Mouse (Mus musculus) stomach, embryonic 15.5 days (tissue): ENCODE measurements around the gene Arhgap18. TPM values are rescaled to one million over a fixed set of nuclear protein-coding genes. Genes with fewer than 3 reads are reported as not detected.

Source experiments
- ATAC-seq: fragments of 200-750 bp; cut with Nextera tagmentation; 2 replicates; pipeline ENCODE4 v1.8.0; 2017; ENCODE audit warnings: low read depth, moderate number of reproducible peaks, moderate TSS enrichment; ENCODE audit not compliant: insufficient read depth, low FRiP score
- H3K27ac ChIP-seq: fragments of 300-500 bp; sonication (generic); 2 replicates; pipeline ENCODE4 v1.5.1; 2015; ENCODE audit warnings: mild to moderate bottlenecking, inconsistent platforms
- H3K27me3 ChIP-seq: fragments of 300-500 bp; sonication (generic); replicated peaks from 2 replicates; pipeline ENCODE4 v1.6.1; 2015; ENCODE audit warnings: inconsistent platforms
- H3K36me3 ChIP-seq: fragments of 300-500 bp; sonication (generic); 2 replicates; pipeline ENCODE4 v1.6.1; 2015; ENCODE audit warnings: inconsistent platforms
- H3K4me1 ChIP-seq: fragments of 300-500 bp; sonication (generic); 2 replicates; pipeline ENCODE4 v1.6.1; 2015; ENCODE audit warnings: inconsistent platforms
- H3K4me2 ChIP-seq: fragments of 300-500 bp; sonication (generic); 2 replicates; pipeline ENCODE4 v1.6.1; 2015; ENCODE audit warnings: mild to moderate bottlenecking, inconsistent platforms
- H3K4me3 ChIP-seq: fragments of 300-500 bp; sonication (generic); replicated peaks from 2 replicates; pipeline ENCODE4 v1.5.1; 2015; ENCODE audit warnings: inconsistent platforms
- H3K9ac ChIP-seq: fragments of 300-500 bp; sonication (generic); 2 replicates; pipeline ENCODE4 v1.6.1; 2015; ENCODE audit warnings: inconsistent platforms
- H3K9me3 ChIP-seq: fragments of 300-500 bp; sonication (generic); 2 replicates; pipeline ENCODE4 v1.6.1; 2016; ENCODE audit warnings: inconsistent platforms
- WGBS: fragments of 180-500 bp; shearing (Covaris S2); methylation state at CpG from one replicate; pipeline ENCODE4 v1.1.7; 2015; 5-methylcytosine and 5-hydroxymethylcytosine counted together
- polyA plus RNA-seq: library from polyadenylated mRNA; unstranded; fragments of >200 nt; fragmentation: Nextera tagmentation; extraction: Ambion mirVana; gene quantifications from 2 replicates; pipeline ENCODE4 v1.2.1, GENCODE M21; 2015

The Arhgap18 gene
- polyA plus RNA-seq, 1 experiment from 2014 or later: 35.6 TPM

GRCm38 (mm10) chr10:26761991-26762903 is 9.0 kb downstream of the Arhgap18 start:
- no peaks in the 10 kb centered on the region for H3K9me3 ChIP-seq
- ATAC-seq: no peak
- no peak overlapping the region for H3K4me3 ChIP-seq
- no peaks in the 10 kb centered on the region for H3K27me3 ChIP-seq
- no peak overlapping the region for H3K9ac ChIP-seq
- WGBS: 52% methylated on average over 9 of the region's 9 CpGs
- H3K4me2 ChIP-seq: no peak overlapping the region
- H3K36me3 ChIP-seq: no peaks in the 10 kb centered on the region
- no peak overlapping the region for H3K27ac ChIP-seq
- H3K4me1 ChIP-seq: no peaks in the 10 kb centered on the region

DNA sequence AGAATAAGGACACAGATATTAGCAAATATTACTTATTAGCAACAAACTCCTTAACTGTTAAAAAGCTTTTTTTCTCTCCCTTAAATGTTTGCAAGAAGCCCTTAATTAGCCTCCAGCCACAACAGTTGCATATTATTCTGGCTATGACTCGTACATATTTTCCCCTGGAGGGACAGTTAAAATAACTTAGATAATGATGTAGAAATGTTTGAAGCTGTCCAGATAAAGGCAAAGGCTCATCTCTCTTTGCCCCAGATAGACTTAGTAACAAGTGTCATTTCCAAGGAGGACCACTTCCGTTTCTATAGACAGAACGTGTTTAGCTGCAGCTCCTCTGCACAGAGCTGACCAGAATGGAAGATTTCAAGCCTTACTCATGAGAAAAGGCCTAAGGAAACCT is 14.0 kb downstream of the Arhgap18 start:
- H3K9ac ChIP-seq: no peak overlapping the region
- no peak overlapping the region for H3K4me2 ChIP-seq
- H3K4me1 ChIP-seq: peaks cover 2% of the 10 kb centered on the region; the same call in 1 of the 2 replicates
- no peaks in the 10 kb centered on the region for H3K9me3 ChIP-seq
- no peak overlapping the region for H3K4me3 ChIP-seq
- 77% methylated on average over 3 of the region's 3 CpGs for WGBS
- no peak overlapping the region for H3K27ac ChIP-seq
- no peaks in the 10 kb centered on the region for H3K36me3 ChIP-seq
- H3K27me3 ChIP-seq: no peaks in the 10 kb centered on the region
- ATAC-seq: no peak

DNA sequence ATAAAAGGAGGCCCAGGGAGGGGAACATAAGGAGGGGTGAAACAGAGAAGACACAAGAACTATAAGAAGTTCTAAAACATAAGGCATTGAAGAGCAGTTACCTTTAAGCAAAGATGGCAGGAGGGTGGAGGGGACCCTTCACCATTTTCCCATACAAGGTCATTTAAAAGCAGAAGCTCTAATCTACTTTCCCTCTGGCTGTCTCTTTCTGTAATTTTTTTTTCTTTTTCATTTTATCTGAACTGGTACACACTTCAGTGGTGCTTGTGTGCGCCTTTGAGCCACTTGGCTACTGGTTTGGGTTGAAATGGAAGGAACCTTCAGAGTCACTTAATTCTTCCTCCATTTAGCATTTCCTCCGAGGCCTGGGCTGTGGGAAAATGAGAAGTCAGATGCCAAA is 15.7 kb downstream of the Arhgap18 start:
- Histone ChIP-seq H3K4me3 (no peak overlapping the region), H3K9me3 (no peaks in the 10 kb centered on the region), H3K27me3 (no peaks in the 10 kb centered on the region), H3K4me1 (peaks cover 5% of the 10 kb centered on the region; the same call in 1 of the 2 replicates), H3K9ac (no peak overlapping the region), H3K27ac (no peak overlapping the region), H3K4me2 (no peak overlapping the region), H3K36me3 (no peaks in the 10 kb centered on the region)
- WGBS: 74% methylated on average over 2 of the region's 2 CpGs
- ATAC-seq: no peak

DNA sequence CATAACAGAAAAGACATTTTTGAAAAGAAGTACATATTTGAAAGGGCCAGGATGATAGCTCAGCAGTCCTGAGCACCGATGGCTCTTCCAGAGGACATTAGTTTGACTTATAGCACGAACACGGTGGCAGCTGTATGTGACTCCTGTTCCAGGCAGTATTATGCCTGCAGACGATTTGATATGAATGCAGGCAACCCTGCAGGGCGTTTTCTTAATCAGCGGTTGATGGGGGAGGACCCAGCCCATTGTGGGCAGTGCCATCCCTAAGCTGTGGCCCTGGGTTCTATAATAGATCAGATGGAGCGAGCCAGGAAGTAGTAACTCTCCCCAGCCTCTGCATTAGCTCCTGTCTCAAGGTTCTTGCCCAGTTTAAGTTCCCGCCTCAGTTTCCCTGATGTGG is 16.8 kb downstream of the Arhgap18 start:
- Histone ChIP-seq H3K9ac (no peak overlapping the region), H3K4me1 (peaks cover 5% of the 10 kb centered on the region; the same call in 1 of the 2 replicates), H3K4me3 (no peak overlapping the region), H3K36me3 (no peaks in the 10 kb centered on the region), H3K27me3 (no peaks in the 10 kb centered on the region), H3K9me3 (no peaks in the 10 kb centered on the region), H3K4me2 (no peak overlapping the region), H3K27ac (no peak overlapping the region)
- ATAC-seq: no peak
- WGBS: 87% methylated on average over 8 of the region's 8 CpGs

- Histone ChIP-seq H3K4me3 (peak overlapping the region; percentile 57), H3K4me2 (peak overlapping the region; percentile 81), H3K9me3 (no peaks in the 10 kb centered on the region), H3K27me3 (no peaks in the 10 kb centered on the region), H3K36me3 (no peaks in the 10 kb centered on the region), H3K27ac (peak overlapping the region; percentile 95), H3K9ac (peak overlapping the region; percentile 41; the same call in 1 of the 2 replicates), H3K4me1 (peaks cover 9% of the 10 kb centered on the region; the same call in 1 of the 2 replicates)
- WGBS: 6% methylated on average over 15 of the region's 15 CpGs
- peak; percentile 97 for ATAC-seq
These were observed 18.9 kb downstream of the Arhgap18 start for GRCm38 (mm10) chr10:26771938-26772623.

GRCm38 (mm10) chr10:26772624-26773540 is 19.7 kb downstream of the Arhgap18 start:
- peak overlapping the region; percentile 95 for H3K27ac ChIP-seq
- H3K36me3 ChIP-seq: no peaks in the 10 kb centered on the region
- 2% methylated on average over 22 of the region's 22 CpGs for WGBS
- H3K4me3 ChIP-seq: peak overlapping the region; percentile 57
- peak overlapping the region; percentile 81 for H3K4me2 ChIP-seq
- peak overlapping the region; percentile 41; the same call in 1 of the 2 replicates for H3K9ac ChIP-seq
- peak; percentile 70 for ATAC-seq
- peaks cover 9% of the 10 kb centered on the region; the same call in 1 of the 2 replicates for H3K4me1 ChIP-seq
- H3K27me3 ChIP-seq: no peaks in the 10 kb centered on the region
- no peaks in the 10 kb centered on the region for H3K9me3 ChIP-seq

- no peaks in the 10 kb centered on the region for H3K9me3 ChIP-seq
- WGBS: 57% methylated on average over 5 of the region's 5 CpGs
- H3K27ac ChIP-seq: peak overlapping the region; percentile 95
- no peak overlapping the region; the same call in 1 of the 2 replicates for H3K9ac ChIP-seq
- peak overlapping the region; percentile 81 for H3K4me2 ChIP-seq
- no peaks in the 10 kb centered on the region for H3K27me3 ChIP-seq
- H3K4me3 ChIP-seq: peak overlapping the region; percentile 57
- no peak for ATAC-seq
- no peaks in the 10 kb centered on the region for H3K36me3 ChIP-seq
- peaks cover 11% of the 10 kb centered on the region; the same call in 1 of the 2 replicates for H3K4me1 ChIP-seq
These were observed 20.3 kb downstream of the Arhgap18 start for GRCm38 (mm10) chr10:26773541-26773940.

DNA sequence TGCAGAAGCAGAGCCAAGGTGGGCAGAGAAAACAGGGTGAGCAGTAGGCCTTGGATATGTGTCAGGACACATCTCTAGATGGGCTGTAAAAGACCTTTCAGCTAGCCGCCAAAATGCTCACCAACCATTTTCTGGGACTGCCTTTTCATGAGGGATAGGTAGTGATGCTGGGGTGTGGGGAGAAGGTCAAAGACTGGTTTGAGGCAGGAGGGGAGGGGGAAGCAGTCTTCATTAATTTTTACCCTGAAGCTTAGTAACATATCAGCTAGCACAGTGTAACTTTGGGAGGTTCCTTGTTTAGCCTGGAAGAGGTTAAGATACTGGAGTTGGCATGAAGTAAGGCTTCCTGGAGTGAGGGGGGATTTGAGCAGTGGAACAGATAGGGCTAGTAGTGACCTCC is 21.0 kb downstream of the Arhgap18 start:
- no peaks in the 10 kb centered on the region for H3K36me3 ChIP-seq
- no peak overlapping the region for H3K9ac ChIP-seq
- no peaks in the 10 kb centered on the region for H3K27me3 ChIP-seq
- H3K27ac ChIP-seq: peak overlapping the region; percentile 95; the same call in 1 of the 2 replicates
- no peak for ATAC-seq
- H3K4me1 ChIP-seq: peaks cover 14% of the 10 kb centered on the region; the same call in 1 of the 2 replicates
- H3K4me2 ChIP-seq: peak overlapping the region; percentile 81
- 62% methylated on average over 1 of the region's 1 CpGs for WGBS
- H3K4me3 ChIP-seq: peak overlapping the region; percentile 57
- H3K9me3 ChIP-seq: no peaks in the 10 kb centered on the region

DNA sequence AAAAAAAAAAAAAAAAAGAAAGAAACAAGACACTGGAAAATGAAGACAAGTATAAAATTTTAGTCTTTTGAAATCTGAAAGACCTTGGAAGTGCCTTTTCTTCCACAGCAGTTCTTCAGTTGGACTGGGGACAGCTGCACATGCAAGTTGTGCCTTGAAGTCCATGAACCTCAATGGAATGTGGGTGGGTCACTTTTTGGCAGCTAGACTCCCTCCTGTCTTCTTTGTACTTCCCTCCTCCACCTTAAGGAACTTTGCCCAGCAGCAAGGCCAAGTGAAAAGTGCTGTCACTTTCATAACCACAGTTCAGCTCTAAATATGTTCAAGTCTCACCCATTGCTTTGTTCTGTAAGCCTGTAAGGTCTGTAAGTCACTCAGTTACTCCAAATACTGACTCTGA is 23.2 kb downstream of the Arhgap18 start:
- Histone ChIP-seq H3K9me3 (no peaks in the 10 kb centered on the region), H3K9ac (no peak overlapping the region), H3K4me1 (peaks cover 14% of the 10 kb centered on the region; the same call in 1 of the 2 replicates), H3K4me3 (no peak overlapping the region), H3K27ac (no peak overlapping the region), H3K27me3 (no peaks in the 10 kb centered on the region), H3K4me2 (no peak overlapping the region), H3K36me3 (no peaks in the 10 kb centered on the region)
- ATAC-seq: no peak

GRCm38 (mm10) chr10:26780581-26780980 is 27.4 kb downstream of the Arhgap18 start:
- H3K27me3 ChIP-seq: no peaks in the 10 kb centered on the region
- H3K4me2 ChIP-seq: no peak overlapping the region
- ATAC-seq: no peak
- 17% methylated on average over 3 of the region's 3 CpGs for WGBS
- 0 out of 2 replicates have a peak, but pooled peaks cover 8% of the 10 kb centered on the region for H3K4me1 ChIP-seq
- no peaks in the 10 kb centered on the region for H3K36me3 ChIP-seq
- H3K27ac ChIP-seq: peak overlapping the region; percentile 63; the same call in 1 of the 2 replicates
- no peaks in the 10 kb centered on the region for H3K9me3 ChIP-seq
- no peak overlapping the region for H3K9ac ChIP-seq
- H3K4me3 ChIP-seq: no peak overlapping the region

- Histone ChIP-seq H3K4me1 (no peaks in the 10 kb centered on the region), H3K9ac (no peak overlapping the region), H3K27me3 (no peaks in the 10 kb centered on the region), H3K27ac (no peak overlapping the region), H3K9me3 (no peaks in the 10 kb centered on the region), H3K4me2 (no peak overlapping the region), H3K36me3 (no peaks in the 10 kb centered on the region), H3K4me3 (no peak overlapping the region)
- 80% methylated on average over 2 of the region's 2 CpGs for WGBS
- no peak for ATAC-seq
These were observed 36.5 kb downstream of the Arhgap18 start for GRCm38 (mm10) chr10:26789680-26790079.
